Mouse (Mus musculus) gastrocnemius, postnatal 14 days (tissue): ENCODE measurements around the gene Gstm3. TPM values are rescaled to one million over a fixed set of nuclear protein-coding genes. Genes with fewer than 3 reads are reported as not detected.

Experiments
- DNase-seq: peaks from one replicate; pipeline ENCODE4 v3.0.0; 2021; ENCODE audit warnings: mixed read lengths
- intact Hi-C: fragments of 180-260 bp; cut with DNase I; formaldehyde crosslinking; loops from one replicate; pipeline ENCODE4 v1.15.1; 2025; ENCODE audit warnings: low total_unique reads
- total RNA-seq, 2 experiments: library from RNA; stranded (reverse); gene quantifications; 2 replicates each; pipeline ENCODE4 v1.2.3; 2021

The Gstm3 gene
- total RNA-seq, 2 experiments from 2014 or later: not detected

DNA sequence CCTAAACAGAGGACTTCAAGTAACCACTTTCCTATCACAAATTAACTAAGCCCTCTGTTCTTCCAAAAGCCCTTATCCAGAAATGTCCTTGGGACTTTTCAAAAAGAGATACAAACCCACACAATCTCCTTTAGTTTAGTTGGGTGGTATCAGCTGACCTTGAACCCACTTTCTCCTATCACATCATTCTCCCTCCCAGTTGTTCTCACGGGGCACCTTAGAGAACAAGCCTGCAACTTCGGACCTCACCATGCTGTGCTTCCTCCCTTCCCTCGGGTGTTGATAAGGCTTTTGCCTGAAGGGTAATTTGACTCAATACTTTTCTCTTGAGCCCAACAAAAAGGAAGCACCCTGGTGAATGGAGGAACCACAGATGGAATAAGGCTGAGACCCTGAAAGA lies 33.2 kb downstream of the Gstm3 start:
- no peak for DNase-seq
- intact Hi-C loops: no loop called here

DNA sequence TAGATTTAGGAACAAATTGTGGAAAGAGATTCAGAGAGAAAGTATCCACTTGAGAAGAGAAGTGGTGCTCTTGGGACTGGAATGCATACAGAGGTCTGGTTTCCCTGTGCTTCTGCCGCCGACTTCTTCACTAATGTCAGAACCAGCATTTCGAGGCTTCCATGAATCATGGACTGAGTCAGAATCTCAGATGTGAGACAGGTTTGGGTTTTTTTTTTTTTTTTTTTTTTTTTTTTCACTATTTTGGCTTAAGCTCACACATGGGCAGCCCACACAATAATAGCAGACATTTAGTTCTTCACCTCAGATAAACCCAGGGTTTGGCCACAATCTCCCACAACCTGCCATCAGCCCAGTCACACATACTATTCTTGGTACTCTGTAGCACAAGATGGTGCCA lies 33.8 kb downstream of the Gstm3 start:
- no peak for DNase-seq
- intact Hi-C loops: no loop called here

DNA sequence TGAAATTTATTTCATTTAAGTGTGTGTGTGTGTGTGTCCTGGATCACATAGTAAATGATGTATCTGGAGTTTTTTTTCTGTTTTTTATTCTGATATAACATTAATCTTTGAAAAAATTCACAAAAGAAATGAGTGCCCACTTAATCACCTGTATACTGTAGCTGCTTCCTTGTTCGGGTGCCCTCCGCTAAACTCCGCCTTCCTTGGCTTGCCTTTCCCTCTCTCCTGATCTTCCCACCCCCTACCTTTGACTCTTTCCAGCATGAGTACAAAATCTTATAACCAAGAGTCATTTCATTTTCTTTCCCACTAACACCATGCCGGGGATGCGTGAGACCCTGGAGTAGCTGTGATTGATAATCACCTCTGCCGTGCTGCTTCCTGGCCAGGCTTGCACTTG lies 37.0 kb downstream of the Gstm3 start:
- intact Hi-C loops: no loop called here

DNA sequence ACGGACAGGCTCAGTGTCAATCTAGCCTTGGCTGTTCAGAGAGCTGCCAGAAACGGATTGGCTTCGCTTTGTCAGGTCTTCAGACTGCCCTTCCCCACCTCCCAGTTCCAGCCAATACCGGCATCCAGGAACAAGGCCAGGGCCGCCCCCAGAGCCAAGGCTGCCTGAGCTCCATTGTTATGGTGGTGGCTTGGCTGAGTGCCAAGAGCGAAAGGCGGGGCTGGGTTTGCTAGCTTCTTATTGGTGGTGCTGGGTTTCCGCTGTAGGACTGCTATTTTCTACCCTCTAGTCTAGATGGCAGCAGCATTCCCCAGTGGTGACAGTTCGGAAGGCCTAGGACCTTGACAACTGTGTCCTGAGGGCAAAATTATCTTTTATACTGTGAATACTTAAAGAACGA lies 37.4 kb downstream of the Gstm3 start, which contains the start of gene Gstm7:
Gstm7 (minus strand) TSS at position 148 of the 400 bp plus-strand sequence.
- intact Hi-C loops: no loop called here
- peak; percentile 97 for DNase-seq

More for the DNA sequence above, 37.0 kb downstream of the Gstm3 start:
- peak; percentile 3 for DNase-seq

DNA sequence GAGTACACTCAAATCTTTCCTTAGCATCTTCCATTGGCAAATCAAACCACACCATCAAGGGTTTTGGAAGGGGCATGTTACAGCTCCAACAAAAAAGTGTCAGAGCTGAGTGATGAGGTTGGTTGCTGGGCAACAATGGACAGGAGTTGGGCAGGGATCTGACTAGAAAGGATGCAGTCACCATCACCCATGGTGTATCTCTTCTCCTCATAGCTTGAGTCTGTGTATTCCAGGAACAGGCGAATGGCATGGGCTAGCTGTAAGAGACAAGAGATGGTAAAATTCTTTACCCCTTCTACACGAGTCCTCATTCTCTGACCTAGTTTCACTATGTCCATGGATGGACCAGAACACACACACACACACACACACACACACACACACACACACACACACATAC lies 37.9 kb downstream of the Gstm3 start:
- intact Hi-C loops: no loop called here
- no peak for DNase-seq

DNA sequence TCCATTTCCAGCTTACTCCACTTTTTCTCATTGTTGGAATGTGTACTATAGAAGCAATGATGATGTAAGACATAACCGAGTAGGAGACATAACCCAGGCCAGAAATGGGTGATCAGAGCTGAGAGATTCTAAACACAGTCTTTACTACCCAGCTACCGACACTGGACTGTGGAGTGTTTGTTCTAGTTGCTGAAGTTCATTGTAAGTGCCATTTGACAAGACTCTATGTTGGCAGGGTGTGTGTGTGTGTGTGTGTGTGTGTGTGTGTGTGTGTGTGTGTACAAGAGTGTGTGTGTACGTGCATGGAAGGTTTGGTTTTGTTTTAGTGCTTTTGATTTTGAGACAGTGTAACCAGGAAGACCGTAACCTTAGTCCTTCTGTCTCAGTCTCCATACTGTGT lies 39.4 kb downstream of the Gstm3 start:
- intact Hi-C loops: no loop called here
- DNase-seq: no peak

DNA sequence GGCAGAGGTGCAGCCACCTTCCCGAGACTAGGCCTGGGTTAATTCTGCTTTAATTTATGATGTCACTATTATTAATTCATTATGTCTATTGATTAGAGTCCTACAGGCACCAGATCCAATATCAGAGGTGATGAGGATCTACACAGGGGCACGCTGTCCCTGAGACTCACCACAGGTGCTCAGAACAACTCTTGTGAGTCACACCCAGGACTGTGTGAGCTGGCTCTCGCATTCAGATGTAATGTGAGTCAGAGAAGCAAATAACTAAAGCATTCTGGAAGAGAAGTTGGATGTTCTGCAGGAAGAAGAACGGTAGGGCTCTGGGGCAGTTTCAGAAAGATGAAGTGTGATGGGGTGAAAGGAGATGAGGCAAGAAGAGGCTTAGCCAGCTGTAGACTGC lies 39.8 kb downstream of the Gstm3 start:
- intact Hi-C loops: no loop called here

DNA sequence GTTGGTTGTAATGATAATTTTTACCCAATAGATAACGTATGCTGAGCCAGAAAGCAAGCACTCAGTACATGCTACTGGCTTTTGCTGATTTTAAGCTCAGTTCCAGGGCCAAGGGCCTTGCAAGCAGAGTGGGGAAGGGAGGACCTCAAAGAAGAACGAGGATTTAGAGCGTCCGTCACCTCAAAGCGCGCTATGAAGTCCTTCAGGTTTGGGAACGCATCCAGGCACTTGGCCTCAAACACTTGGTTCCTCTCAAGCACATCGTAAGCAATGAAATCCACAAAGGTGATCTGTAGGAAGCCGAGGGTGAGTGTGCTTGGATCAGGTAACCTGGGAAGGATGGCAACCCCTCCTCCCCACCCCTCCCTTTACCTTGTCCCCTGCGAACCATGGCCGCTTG lies 40.4 kb downstream of the Gstm3 start:
- intact Hi-C loops: no loop called here
- DNase-seq: peak; percentile 3

More for the DNA sequence above, 39.8 kb downstream of the Gstm3 start:
- no peak for DNase-seq

DNA sequence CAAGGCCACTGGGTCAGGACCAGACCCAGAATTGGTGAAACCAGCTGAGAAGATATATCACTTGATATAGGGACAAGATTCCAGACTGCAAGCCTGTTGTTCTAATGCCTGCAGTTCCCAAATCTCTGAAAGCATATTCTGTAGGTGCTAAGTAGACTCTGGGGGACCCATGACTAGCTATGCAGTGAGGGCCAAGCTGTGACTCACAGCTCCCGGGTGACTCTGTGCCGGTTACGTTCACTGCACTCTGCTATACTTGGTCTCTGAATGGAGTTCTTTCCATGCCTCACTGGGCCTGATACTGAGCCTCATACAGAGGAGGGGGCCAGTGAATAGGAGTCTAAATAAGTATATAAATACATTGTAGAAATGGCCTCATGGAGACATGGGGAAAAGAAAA lies 41.2 kb downstream of the Gstm3 start:
- peak; percentile 1 for DNase-seq
- intact Hi-C loops: no loop called here

DNA sequence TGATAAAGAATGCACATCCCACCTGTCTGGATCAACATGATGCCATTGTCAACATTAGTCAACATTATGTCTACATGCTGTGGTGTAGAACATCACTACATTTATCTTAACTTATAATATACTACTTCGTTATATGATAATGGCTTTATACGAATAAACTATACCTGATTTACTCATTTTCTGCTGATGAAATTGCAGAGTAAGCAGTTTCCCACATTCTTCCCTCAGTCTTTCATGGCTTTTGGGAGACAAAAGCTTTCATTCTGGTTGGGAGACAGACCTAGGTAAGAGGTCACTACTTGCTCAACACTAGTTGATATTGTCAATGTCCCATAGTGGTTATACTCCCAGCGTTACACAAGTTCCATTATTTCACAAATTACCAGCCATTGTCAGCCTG lies 43.7 kb downstream of the Gstm3 start:
- intact Hi-C loops: no loop called here
- DNase-seq: no peak

DNA sequence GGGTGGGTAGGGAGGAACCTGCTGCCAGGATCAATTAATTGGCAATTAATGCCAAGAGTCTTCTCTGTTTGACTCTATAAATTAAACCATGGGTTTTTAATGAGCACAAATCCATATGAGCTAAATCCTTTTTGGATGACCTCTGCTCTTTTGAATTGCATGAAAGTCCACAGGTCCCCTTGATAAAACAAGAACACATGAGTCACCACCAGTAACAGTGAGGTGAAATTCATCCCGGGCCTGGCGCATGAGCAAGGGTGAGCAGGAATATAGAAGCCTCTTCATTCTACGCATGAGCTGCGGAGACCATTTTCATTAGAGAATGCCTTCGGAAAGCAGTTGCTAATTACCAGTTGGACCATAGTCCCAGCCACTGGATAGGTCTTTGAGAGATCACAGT lies 48.7 kb downstream of the Gstm3 start:
- intact Hi-C loops: no loop called here
- DNase-seq: no peak

DNA sequence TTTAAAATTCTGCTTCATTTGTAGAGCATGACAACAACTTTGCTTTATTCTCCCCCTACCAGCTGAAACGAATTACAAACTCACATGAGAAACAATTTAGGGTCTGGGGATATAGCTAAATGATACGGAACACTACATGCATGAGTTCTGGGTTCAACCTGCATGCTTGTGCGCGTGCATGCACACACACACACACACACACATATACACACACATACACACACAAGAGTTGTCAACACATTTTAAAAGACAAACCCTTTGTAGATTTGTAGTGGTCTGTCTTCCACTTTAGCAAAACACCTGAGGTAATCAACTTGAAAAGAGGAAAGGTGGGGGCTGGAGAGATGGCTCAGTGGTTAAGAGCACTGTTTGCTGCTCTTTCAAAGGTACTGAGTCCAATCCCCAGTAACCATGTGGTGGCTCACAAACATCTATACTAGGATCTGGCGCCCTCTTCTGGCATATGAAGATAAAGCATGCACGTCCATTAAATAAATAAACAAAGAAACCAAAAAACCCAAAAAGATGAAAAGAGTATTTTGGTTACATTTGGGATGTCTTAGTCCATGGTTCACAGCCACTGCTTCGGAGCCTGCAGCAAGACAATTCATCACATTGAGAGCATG lies 51.2 kb downstream of the Gstm3 start:
- DNase-seq: peak; percentile 43
- intact Hi-C loops: loop anchor here (5.0 kb wide), 1 partner anchor 216 kb away; no protein-coding TSS in a partner anchor

DNA sequence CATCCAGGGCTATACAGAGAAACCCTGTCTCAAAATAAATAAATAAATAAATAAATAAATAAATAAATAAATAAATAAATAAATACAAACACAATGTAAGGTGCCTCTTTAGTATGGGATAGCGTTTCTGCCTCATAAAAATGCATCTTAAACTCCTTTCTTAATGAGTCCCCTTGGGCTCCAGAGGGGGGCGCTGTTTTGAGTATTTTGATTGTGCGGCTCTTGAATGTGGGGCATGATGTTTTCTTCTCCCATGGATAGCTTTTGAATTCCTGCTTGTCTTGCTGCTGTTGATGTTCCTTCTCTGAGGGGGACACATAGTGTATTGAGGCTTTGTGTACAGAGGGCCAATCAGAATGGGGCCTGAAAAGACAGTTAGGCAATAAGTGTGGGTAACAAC lies 52.0 kb downstream of the Gstm3 start:
- no peak for DNase-seq
- intact Hi-C loops: loop anchor here (5.0 kb wide), 1 partner anchor 215 kb away; no protein-coding TSS in a partner anchor

DNA sequence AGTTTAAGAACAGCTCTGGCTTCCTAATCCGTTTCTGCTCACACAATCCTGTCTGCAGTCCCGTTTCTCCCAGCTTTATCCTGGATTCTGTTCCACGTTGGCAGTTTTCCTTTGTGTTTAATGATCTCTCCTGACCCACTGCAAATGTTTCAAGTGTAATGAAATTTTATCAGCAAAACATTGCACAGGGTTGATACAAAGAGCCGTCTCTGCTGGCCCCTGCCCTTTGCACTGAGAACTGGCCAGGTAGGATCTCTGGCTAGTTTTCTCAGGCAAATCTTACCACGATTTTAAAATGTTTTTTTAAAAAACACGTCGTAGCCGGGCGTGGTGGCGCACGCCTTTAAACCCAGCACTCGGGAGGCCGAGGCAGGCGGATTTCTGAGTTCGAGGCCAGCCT lies 52.4 kb downstream of the Gstm3 start:
- intact Hi-C loops: loop anchor here (5.0 kb wide), 1 partner anchor 214 kb away; no protein-coding TSS in a partner anchor
- DNase-seq: no peak

Other genes with a start within 250 kb of the Gstm3 start
- 10 to 100 TPM in 1 of 2 experiments, 1 to 10 TPM in 1; 7.9 to 10.9 TPM for gene Csf1, start 208.8 kb downstream of the Gstm3 start, total RNA-seq
- not detected for gene Eps8l3, start 92.1 kb downstream of the Gstm3 start, total RNA-seq
- 10 to 100 TPM; 58.5 to 60.1 TPM for gene Gstm5, start 73.5 kb downstream of the Gstm3 start, total RNA-seq
- 10 to 100 TPM; 14.4 to 15.3 TPM for gene Gstm7, start 37.5 kb downstream of the Gstm3 start, total RNA-seq
- gene Gstm6, start 25.5 kb downstream of the Gstm3 start, total RNA-seq: 1 to 10 TPM in 1 of 2 experiments, under 1 TPM in 1; 0.95 to 1.0 TPM
- gene Gstm2, start 17.2 kb upstream of the Gstm3 start, total RNA-seq: 10 to 100 TPM; 43.8 to 50.8 TPM
- 10 to 100 TPM; 84.0 to 90.4 TPM for gene Gstm1, start 48.7 kb upstream of the Gstm3 start, total RNA-seq
- gene Gstm4, start 75.6 kb upstream of the Gstm3 start, total RNA-seq: 10 to 100 TPM; 11.4 to 12.0 TPM
- gene Ampd2, start 117.4 kb upstream of the Gstm3 start, total RNA-seq: 1 to 10 TPM; 4.8 to 7.2 TPM
- gene Gnat2, start 123.5 kb upstream of the Gstm3 start, total RNA-seq: under 1 TPM in 1 of 2 experiments, not detected in 1; 0.23 TPM
- gene Gnai3, start 176.9 kb upstream of the Gstm3 start, total RNA-seq: 10 to 100 TPM; 17.7 to 22.6 TPM
- gene Gpr61, start 185.6 kb upstream of the Gstm3 start, total RNA-seq: under 1 TPM in 1 of 2 experiments, not detected in 1; 0.18 TPM
- 10 to 100 TPM; 23.9 to 31.1 TPM for gene Amigo1, start 217.1 kb upstream of the Gstm3 start, total RNA-seq
- gene Cyb561d1, start 231.9 kb upstream of the Gstm3 start, total RNA-seq: 1 to 10 TPM; 2.3 to 2.9 TPM
- 1 to 10 TPM; 7.3 to 7.6 TPM for gene Atxn7l2, start 241.7 kb upstream of the Gstm3 start, total RNA-seq